Mouse (Mus musculus) layer of hippocampus, adult 8-10 months (tissue): ENCODE results near the gene Ror1. TPM values are rescaled to one million over a fixed set of nuclear protein-coding genes. Genes with fewer than 3 reads are reported as not detected.

ENCODE experiments used
- DNase-seq, 2 experiments: peaks; one replicate each; pipeline ENCODE4 v3.0.0; 2022; ENCODE audit warnings: low spot score in 2 of 2
- total RNA-seq, 4 experiments: library from RNA; stranded (reverse); gene quantifications; 2 replicates each; pipeline ENCODE4 v1.2.4; 2022

Gene Ror1
- total RNA-seq, 4 experiments from 2014 or later: 4.3 to 5.6 (median 5.1) TPM

- DNase-seq: no peak
These were observed 155.7 kb downstream of the Ror1 start for GRCm38 (mm10) chr4:100251270-100251669.

GRCm38 (mm10) chr4:100252050-100252449, 156.5 kb downstream of the Ror1 start:
- no peak for DNase-seq

- no peak for DNase-seq
These were observed 157.1 kb downstream of the Ror1 start for GRCm38 (mm10) chr4:100252646-100253045.

- DNase-seq: no peak
These were observed 157.8 kb downstream of the Ror1 start for GRCm38 (mm10) chr4:100253401-100253800.

GRCm38 (mm10) chr4:100253831-100254230, 158.2 kb downstream of the Ror1 start:
- DNase-seq: no peak

GRCm38 (mm10) chr4:100258462-100258861, 162.9 kb downstream of the Ror1 start:
- no peak for DNase-seq

- no peak for DNase-seq
These were observed 168.3 kb downstream of the Ror1 start for GRCm38 (mm10) chr4:100263917-100264316.

GRCm38 (mm10) chr4:100271059-100271735, 175.6 kb downstream of the Ror1 start:
- no peak for DNase-seq

GRCm38 (mm10) chr4:100271736-100272127, 176.1 kb downstream of the Ror1 start:
- DNase-seq: no peak

- DNase-seq: no peak
These were observed 177.8 kb downstream of the Ror1 start for GRCm38 (mm10) chr4:100273356-100273755.

GRCm38 (mm10) chr4:100273807-100274480, 178.4 kb downstream of the Ror1 start:
- DNase-seq: no peak

GRCm38 (mm10) chr4:100276482-100276881, 180.9 kb downstream of the Ror1 start:
- DNase-seq: no peak

- no peak for DNase-seq
These were observed 181.4 kb downstream of the Ror1 start for GRCm38 (mm10) chr4:100276970-100277369.

GRCm38 (mm10) chr4:100283171-100283880, 187.7 kb downstream of the Ror1 start:
- DNase-seq: no peak

- no peak for DNase-seq
These were observed 188.9 kb downstream of the Ror1 start for GRCm38 (mm10) chr4:100284528-100284927.

- DNase-seq: no peak
These were observed 190.5 kb downstream of the Ror1 start for GRCm38 (mm10) chr4:100286111-100286541.

- no peak for DNase-seq
These were observed 191.2 kb downstream of the Ror1 start for GRCm38 (mm10) chr4:100286800-100287199.

GRCm38 (mm10) chr4:100287829-100288228, 192.2 kb downstream of the Ror1 start:
- no peak for DNase-seq

- DNase-seq: no peak
These were observed 195.5 kb downstream of the Ror1 start for GRCm38 (mm10) chr4:100291015-100291651.

- DNase-seq: no peak
These were observed 202.1 kb downstream of the Ror1 start for GRCm38 (mm10) chr4:100297678-100298077.

GRCm38 (mm10) chr4:100298566-100298965, 203.0 kb downstream of the Ror1 start:
- DNase-seq: no peak

GRCm38 (mm10) chr4:100300171-100300570, 204.6 kb downstream of the Ror1 start:
- DNase-seq: no peak
